Mouse (Mus musculus): ENCODE data around the gene Slc25a14.

DNA sequence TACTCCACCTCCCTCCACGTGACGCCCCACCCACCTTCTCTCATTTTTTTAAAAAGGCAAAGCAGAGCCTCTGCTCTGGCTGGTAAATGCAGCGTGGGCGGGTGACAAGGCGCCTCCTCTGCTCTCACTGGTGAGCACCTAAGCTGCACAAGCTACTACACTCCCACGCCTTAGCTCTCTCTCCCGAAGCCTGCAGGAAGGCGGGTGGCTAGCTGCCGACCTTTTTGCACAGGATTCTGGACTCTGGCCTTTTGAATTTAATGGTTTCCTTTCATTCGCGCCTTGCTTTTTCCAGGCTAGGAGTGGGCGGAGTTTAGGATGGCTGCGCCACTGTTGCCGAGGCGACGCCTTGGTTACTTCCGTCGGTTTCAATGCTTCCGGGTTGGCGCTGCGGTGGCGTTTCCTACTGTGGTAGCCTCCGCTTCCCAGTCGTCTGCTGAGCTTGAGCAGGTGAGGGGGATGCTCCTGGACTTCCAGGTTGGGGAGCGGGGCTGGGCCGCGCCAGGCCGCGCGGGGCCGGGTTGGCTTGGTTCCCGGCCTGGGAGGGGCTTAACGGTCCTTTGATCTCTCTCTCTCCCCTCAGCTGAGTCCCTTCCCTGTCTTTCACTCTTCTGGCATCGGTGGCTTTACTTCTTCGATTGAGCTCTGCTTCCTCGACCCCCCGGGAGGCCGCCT is at the start of gene Slc25a14:
- peak; percentile 16 for TF ChIP-seq POLR2A (IDR thresholded peaks at IDR 0.05; ENCODE audit: insufficient read length, low read depth)
- no peak for TF ChIP-seq TCF12 (IDR thresholded peaks at IDR 0.05; ENCODE audit: insufficient read depth, poor library complexity, severe bottlenecking)
- TF ChIP-seq CEBPB (IDR thresholded peaks at IDR 0.05; ENCODE audit: insufficient read depth, poor library complexity, severe bottlenecking): no peak
- TF ChIP-seq REST (IDR thresholded peaks at IDR 0.05; ENCODE audit: insufficient read depth, insufficient read length): no peak
- no peak for TF ChIP-seq POLR2AphosphoS2 (IDR thresholded peaks at IDR 0.05; ENCODE audit: insufficient read length, low read depth)
- no peak for TF ChIP-seq MAX (IDR thresholded peaks at IDR 0.05; ENCODE audit: low read depth)
- no peak for TF ChIP-seq MYOD1 (IDR thresholded peaks at IDR 0.05; ENCODE audit: control insufficient read depth in 1 of 3, insufficient read length in 2 of 3, low read depth in 2 of 3)
- peak; percentile 48 for TF ChIP-seq E2F4 (IDR thresholded peaks at IDR 0.05; ENCODE audit: insufficient read depth)
- TF ChIP-seq USF1 (IDR thresholded peaks at IDR 0.05; ENCODE audit: low read depth): peak; percentile 89
- TF ChIP-seq SRF (IDR thresholded peaks at IDR 0.05; ENCODE audit: control insufficient read depth, insufficient read length, low read depth): no peak
- no peak for TF ChIP-seq TCF3 (IDR thresholded peaks at IDR 0.05; ENCODE audit: insufficient read length, low read depth)

Data from myocyte (in vitro differentiated cells).